Mouse (Mus musculus) limb, embryonic 12.5 days (tissue): ENCODE results near the gene Rgs16. TPM values are rescaled to one million over a fixed set of nuclear protein-coding genes. Genes with fewer than 3 reads are reported as not detected.
A peak's percentile ranks its signal among the peaks of the same experiment; 100 is the strongest.

Source experiments
- ATAC-seq: fragments of 200-750 bp; cut with Nextera tagmentation; 2 replicates; pipeline ENCODE4 v1.8.0; 2017; ENCODE audit warnings: low read depth, moderate TSS enrichment; ENCODE audit not compliant: insufficient number of reproducible peaks, insufficient read depth, low FRiP score, low TSS enrichment
- H3K27ac ChIP-seq: fragments of 300-500 bp; sonication (generic); 2 replicates; pipeline ENCODE4 v1.5.1; 2016; ENCODE audit warnings: mild to moderate bottlenecking, moderate library complexity
- H3K27me3 ChIP-seq: fragments of 300-500 bp; sonication (generic); 2 replicates; pipeline ENCODE4 v1.6.1; 2016; ENCODE audit warnings: mild to moderate bottlenecking, moderate library complexity
- H3K36me3 ChIP-seq: fragments of 300-500 bp; sonication (generic); 2 replicates; pipeline ENCODE4 v1.6.1; 2016; ENCODE audit warnings: mild to moderate bottlenecking, moderate library complexity
- H3K4me1 ChIP-seq: fragments of 300-500 bp; sonication (generic); replicated peaks from 2 replicates; pipeline ENCODE4 v1.6.1; 2016
- H3K4me2 ChIP-seq: fragments of 300-500 bp; sonication (generic); 2 replicates; pipeline ENCODE4 v1.6.1; 2016; ENCODE audit warnings: mild to moderate bottlenecking, moderate library complexity
- H3K4me3 ChIP-seq: fragments of 300-500 bp; sonication (generic); replicated peaks from 2 replicates; pipeline ENCODE4 v1.5.1; 2016; ENCODE audit warnings: mild to moderate bottlenecking
- H3K9ac ChIP-seq: fragments of 300-500 bp; sonication (generic); replicated peaks from 2 replicates; pipeline ENCODE4 v1.6.1; 2016; ENCODE audit warnings: mild to moderate bottlenecking, moderate library complexity
- H3K9me3 ChIP-seq: fragments of 300-500 bp; sonication (generic); 2 replicates; pipeline ENCODE4 v1.6.1; 2016; ENCODE audit warnings: mild to moderate bottlenecking, moderate library complexity
- WGBS: fragments of 180-500 bp; shearing (Covaris S2); methylation state at CpG from one replicate; pipeline ENCODE4 v1.1.7; 2016; 5-methylcytosine and 5-hydroxymethylcytosine counted together
- polyA plus RNA-seq: library from polyadenylated mRNA; unstranded; fragments of >200 nt; fragmentation: Nextera tagmentation; extraction: Ambion mirVana; gene quantifications from 2 replicates; pipeline ENCODE4 v1.2.1, GENCODE M21; 2016

The Rgs16 gene
- polyA plus RNA-seq, 1 experiment from 2014 or later = 18.7 TPM

DNA sequence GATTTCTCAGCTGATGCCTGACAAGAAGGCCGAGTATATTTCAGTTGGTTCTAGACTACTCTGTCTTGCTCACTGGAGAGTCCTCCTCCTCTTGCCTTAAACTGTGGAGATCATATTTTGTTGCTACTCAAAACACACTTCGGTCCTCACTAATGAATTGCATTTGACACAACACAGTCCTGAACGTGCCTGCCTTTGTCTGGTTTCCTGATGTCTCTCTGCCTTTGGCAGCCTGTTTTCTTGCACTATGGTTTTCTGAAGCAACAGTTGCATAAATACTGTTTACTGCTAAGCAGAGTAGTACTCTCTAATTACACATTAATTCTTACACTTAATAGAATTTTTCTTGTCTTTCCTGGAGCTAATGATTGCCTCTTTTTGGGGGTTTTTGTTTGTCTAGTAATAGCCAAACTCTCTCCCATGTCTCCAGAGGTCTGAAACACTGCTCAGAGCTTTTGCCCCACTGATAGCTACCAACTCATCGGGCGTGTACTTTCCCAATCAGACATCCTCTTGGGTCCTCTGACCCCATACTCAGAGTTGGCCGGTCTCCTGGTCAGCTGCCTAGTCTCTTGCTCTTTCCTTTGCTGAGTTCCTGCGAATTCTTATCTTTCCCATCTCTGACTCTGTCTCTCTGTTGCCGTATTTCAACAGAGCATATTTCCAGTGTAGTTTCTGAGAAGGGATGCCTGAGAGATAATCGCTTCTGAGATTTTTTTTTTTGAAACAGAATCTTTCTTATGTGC lies 18.4 kb upstream of the Rgs16 start:
- no peak overlapping the region for H3K27ac ChIP-seq
- no peak overlapping the region for H3K4me2 ChIP-seq
- ATAC-seq = no peak
- no peaks in the 10 kb centered on the region for H3K9me3 ChIP-seq
- no peaks in the 10 kb centered on the region for H3K4me1 ChIP-seq
- no peaks in the 10 kb centered on the region for H3K36me3 ChIP-seq
- H3K27me3 ChIP-seq = no peaks in the 10 kb centered on the region
- no peak overlapping the region for H3K4me3 ChIP-seq
- no peak overlapping the region for H3K9ac ChIP-seq
- WGBS = 86% methylated on average over 9 of the region's 9 CpGs

DNA sequence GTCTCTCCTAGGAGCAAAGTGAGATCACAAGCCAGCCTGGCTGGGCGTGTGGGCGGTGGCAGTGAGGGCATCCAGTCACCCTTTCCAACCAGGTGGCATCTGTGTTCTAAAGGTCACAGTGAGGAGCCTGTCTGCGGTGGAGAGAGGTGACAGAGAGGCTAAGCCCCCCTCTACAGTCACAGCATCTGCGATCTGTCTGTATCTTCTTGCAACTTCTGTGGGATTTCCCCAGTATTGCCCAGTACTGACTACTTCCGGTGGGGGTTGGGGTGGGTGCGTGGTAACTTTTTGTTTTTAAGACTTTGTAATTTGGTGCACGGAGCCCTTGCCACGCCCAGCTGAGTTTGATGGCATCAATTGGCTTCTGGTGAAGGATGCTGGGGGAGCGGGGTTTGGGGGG lies 16.7 kb upstream of the Rgs16 start:
- H3K4me2 ChIP-seq = no peak overlapping the region
- no peaks in the 10 kb centered on the region for H3K27me3 ChIP-seq
- H3K4me1 ChIP-seq = no peaks in the 10 kb centered on the region
- no peak overlapping the region for H3K4me3 ChIP-seq
- H3K36me3 ChIP-seq = no peaks in the 10 kb centered on the region
- no peak overlapping the region for H3K27ac ChIP-seq
- no peak overlapping the region for H3K9ac ChIP-seq
- ATAC-seq = no peak
- no peaks in the 10 kb centered on the region for H3K9me3 ChIP-seq
- 77% methylated on average over 9 of the region's 9 CpGs for WGBS

DNA sequence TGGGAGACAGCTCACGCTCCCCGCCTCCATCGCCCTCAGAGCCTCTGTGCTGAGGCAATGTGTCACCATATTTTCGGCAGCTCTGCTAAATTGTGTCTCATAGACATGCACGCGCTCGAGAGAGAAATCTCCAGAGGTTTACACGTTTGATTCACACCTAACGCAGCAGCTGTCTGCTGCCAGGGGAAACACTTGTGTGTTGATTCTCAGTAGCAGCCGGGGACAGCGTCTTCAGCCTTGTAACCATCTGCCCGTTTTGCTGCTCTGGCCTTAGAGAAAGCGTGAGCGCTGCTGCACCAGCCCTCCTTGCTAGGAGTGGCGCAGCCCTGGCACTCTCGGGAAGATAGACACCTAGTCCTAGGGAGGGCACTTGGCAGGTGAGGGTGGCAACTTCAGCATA lies 13.5 kb upstream of the Rgs16 start:
- Histone ChIP-seq H3K27me3 (no peaks in the 10 kb centered on the region), H3K4me3 (no peak overlapping the region), H3K9ac (no peak overlapping the region), H3K4me1 (no peaks in the 10 kb centered on the region), H3K4me2 (no peak overlapping the region), H3K36me3 (no peaks in the 10 kb centered on the region), H3K9me3 (no peaks in the 10 kb centered on the region), H3K27ac (no peak overlapping the region)
- 84% methylated on average over 16 of the region's 16 CpGs for WGBS
- no peak for ATAC-seq

DNA sequence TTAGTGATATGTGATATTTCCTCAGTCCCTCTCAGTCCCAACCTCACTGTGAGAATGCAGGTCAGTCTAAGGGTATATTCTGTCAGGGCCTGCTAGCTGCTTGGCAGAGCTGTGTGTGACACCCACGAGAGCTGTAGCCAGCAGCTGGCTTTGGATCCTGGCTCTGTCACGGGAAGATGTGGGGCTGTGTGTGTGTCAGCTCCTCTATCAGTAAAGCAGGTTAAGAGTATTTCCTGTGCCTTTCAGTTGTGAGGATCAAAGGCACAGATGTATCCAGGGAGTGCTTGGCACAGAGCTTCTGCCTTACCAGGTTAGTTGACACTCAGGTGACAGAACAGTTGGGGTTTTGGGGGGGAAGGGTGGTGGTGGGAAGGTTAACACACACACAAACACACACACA lies 10.3 kb upstream of the Rgs16 start:
- no peak overlapping the region for H3K27ac ChIP-seq
- H3K4me2 ChIP-seq = no peak overlapping the region
- no peak overlapping the region for H3K9ac ChIP-seq
- H3K27me3 ChIP-seq = no peaks in the 10 kb centered on the region
- no peaks in the 10 kb centered on the region for H3K36me3 ChIP-seq
- WGBS = 57% methylated on average over 2 of the region's 2 CpGs
- no peaks in the 10 kb centered on the region for H3K9me3 ChIP-seq
- no peak for ATAC-seq
- H3K4me3 ChIP-seq = no peak overlapping the region
- H3K4me1 ChIP-seq = peaks cover 21% of the 10 kb centered on the region

DNA sequence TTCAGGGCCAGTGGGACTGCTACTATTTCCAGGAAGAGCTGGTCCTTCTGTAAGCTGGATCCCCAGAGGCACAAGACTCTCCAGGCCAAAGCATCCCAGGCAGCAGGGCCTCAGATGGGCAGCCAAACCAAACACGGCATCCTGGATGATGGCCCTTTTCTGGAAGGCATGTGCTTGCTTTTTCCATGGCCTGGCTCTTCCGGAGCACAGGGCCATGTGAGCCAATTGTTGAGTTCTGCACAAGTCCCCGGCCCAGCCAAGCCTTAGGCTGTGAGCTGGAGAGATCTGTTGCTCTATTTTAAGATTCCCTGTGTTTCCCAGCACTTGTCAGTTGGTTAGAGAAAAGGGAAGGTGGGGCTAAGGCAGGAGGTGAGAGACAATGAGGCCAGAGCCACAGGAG lies 9.5 kb upstream of the Rgs16 start:
- Histone ChIP-seq H3K9me3 (no peaks in the 10 kb centered on the region), H3K4me3 (no peak overlapping the region), H3K9ac (no peak overlapping the region), H3K27me3 (no peaks in the 10 kb centered on the region), H3K4me2 (no peak overlapping the region), H3K4me1 (peaks cover 21% of the 10 kb centered on the region), H3K36me3 (no peaks in the 10 kb centered on the region), H3K27ac (no peak overlapping the region)
- WGBS = 61% methylated on average over 3 of the region's 3 CpGs
- ATAC-seq = no peak

DNA sequence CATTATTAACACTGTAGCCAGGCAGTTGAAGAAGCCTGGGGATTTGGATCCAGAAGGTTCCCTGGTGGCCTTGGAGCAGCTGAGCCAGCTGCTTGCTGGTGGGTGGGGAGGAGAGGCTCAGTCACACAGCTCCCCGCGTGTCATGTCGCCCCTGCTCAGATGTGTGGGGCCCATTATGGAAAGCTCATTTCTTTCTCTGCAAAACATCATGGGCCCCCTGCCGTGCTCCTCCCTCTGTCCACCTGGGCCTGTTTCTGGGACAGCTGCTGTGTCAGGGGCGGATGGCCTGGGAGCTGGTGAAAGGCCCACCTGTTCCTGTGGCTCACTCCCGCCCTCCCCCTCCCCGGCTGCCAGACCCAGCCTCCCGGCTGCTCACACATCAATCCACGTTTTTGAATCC lies 7.0 kb upstream of the Rgs16 start:
- no peaks in the 10 kb centered on the region for H3K9me3 ChIP-seq
- no peak overlapping the region for H3K4me3 ChIP-seq
- peak; percentile 45 for ATAC-seq
- 21% methylated on average over 9 of the region's 9 CpGs for WGBS
- no peak overlapping the region for H3K27ac ChIP-seq
- H3K4me1 ChIP-seq = peaks cover 41% of the 10 kb centered on the region
- no peaks in the 10 kb centered on the region for H3K36me3 ChIP-seq
- H3K27me3 ChIP-seq = peaks cover 9% of the 10 kb centered on the region
- no peak overlapping the region for H3K9ac ChIP-seq
- H3K4me2 ChIP-seq = no peak overlapping the region

DNA sequence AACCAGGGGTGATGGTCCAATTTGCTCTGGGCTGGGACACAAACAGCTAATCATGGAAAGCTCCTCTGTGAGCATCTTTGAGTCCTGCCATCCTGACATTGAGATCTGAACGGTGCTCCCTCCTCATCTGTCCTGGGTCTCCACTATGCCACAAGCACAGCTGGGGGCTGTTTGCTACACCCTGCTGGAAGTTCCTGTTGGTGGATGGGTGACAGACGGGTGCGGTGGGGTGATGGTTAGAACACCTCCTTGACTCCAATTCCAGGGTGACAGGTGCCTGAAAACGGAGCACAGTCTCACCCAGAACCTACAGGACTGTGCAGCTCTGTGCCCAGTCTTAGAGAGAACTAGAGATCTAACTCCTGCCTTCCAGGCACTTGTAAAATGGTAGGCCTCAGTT lies 5.3 kb upstream of the Rgs16 start:
- Histone ChIP-seq H3K4me2 (no peak overlapping the region), H3K4me1 (peaks cover 41% of the 10 kb centered on the region), H3K27ac (no peak overlapping the region), H3K36me3 (no peaks in the 10 kb centered on the region), H3K27me3 (peaks cover 25% of the 10 kb centered on the region), H3K9me3 (no peaks in the 10 kb centered on the region), H3K4me3 (no peak overlapping the region), H3K9ac (no peak overlapping the region)
- no peak for ATAC-seq
- 74% methylated on average over 4 of the region's 4 CpGs for WGBS

DNA sequence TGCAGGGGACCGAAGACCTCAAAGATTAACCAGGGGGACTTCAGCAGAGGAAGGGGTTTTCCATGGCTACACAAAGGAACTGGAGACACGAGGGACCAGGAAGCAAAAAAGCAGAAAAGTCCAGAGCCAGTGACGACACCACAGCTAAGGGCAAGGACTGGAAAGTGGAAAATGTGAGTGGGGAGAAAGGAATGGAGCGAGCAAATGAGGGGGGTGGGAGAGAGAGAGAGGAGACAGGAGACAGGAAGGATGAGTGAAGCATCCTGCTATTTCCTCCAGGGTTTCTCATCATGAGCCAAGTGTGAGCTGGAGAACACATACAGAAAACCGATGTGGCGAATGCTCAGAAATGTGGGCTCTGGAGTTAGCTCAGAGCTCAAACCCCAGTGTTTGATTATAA lies 4.1 kb upstream of the Rgs16 start:
- WGBS = 78% methylated on average over 6 of the region's 6 CpGs
- Histone ChIP-seq H3K9ac (no peak overlapping the region), H3K4me1 (peaks cover 45% of the 10 kb centered on the region), H3K27ac (no peak overlapping the region), H3K4me3 (no peak overlapping the region), H3K9me3 (no peaks in the 10 kb centered on the region), H3K36me3 (no peaks in the 10 kb centered on the region), H3K27me3 (peaks cover 38% of the 10 kb centered on the region), H3K4me2 (no peak overlapping the region)
- no peak for ATAC-seq

DNA sequence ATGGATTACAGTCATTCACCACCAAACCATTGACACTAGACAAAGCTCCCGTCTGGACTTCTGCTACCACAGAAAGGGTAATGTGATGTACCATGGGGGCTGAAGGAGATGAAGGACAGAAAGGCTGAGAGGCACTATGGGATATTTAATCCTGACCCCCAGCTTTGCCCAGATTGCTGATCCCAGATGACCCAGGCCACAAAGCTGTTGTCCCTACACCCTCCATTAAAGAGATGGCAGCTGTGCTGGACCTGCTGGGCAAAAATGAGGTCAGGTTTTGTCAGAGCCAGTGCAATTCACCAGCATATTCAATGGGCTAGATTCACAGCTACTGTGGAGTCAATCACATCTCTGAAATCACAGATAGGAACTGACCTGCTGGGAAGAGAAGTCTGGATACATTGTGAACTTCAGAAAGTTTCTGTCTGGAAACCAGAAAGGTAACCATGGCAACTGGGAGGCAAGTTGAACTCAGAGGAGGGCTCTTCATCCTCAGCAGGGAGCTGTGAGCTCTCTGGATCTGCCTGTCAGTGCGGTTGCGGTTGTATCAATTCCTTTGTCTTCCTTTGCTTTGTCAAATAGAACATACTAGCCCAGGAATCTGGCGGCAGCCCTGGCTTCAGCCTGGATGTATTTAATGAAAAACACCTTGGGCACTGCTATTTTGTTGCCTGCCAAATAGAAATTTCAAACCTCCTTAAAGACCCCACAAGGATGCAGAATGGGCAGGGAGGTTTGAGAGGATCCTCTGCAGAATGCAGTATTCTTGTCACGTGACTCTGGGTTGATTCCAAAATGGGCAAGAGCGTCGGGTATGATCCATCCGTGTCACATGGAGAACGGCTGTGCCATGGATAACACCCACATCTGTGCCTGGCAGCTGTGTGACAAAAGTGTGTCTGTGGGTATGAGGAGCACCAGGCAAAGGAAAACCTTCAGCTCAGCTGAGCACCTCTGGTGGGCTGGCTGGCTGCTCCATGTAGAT lies 2.8 kb upstream of the Rgs16 start:
- ATAC-seq = no peak
- Histone ChIP-seq H3K36me3 (no peaks in the 10 kb centered on the region), H3K4me2 (no peak overlapping the region), H3K27me3 (peaks cover 48% of the 10 kb centered on the region), H3K4me3 (no peak overlapping the region), H3K9ac (no peak overlapping the region), H3K27ac (no peak overlapping the region), H3K4me1 (peaks cover 50% of the 10 kb centered on the region), H3K9me3 (no peaks in the 10 kb centered on the region)
- 55% methylated on average over 9 of the region's 9 CpGs for WGBS

DNA sequence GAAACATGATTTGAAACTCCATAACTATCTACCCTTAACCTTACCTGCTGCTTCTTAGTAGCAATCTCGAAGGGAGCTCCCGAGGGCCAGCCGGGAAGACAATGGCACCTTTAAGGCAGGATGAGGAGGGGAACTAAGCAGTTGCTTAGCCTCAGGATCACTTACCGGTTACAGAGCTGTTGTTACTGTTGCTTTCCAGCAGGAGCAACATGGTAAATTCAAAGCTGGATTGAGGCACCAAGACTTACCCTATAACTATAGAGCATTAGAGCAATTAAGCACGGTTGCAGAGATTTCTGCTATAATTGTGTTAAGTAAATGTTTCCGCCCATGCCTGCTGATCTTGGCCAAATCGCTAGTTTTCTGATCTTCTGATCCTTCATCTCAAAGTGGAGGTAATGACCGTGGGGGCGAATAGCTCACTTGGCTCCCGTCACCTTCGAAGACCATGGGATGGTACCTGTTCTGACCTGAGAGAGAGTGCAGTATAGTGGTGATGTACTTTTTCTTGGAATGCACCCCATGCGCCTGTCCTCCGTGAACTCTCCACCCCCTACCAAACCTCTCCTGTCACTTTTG lies 623 bp upstream of the Rgs16 start:
- Histone ChIP-seq H3K9ac (peak overlapping the region; percentile 62), H3K4me3 (peak overlapping the region; percentile 42), H3K4me1 (peaks cover 32% of the 10 kb centered on the region), H3K9me3 (no peaks in the 10 kb centered on the region), H3K36me3 (0 out of 2 replicates have a peak, but pooled peaks cover 3% of the 10 kb centered on the region), H3K27ac (no peak overlapping the region), H3K27me3 (peaks cover 48% of the 10 kb centered on the region), H3K4me2 (peak overlapping the region; percentile 82)
- WGBS = 17% methylated on average over 13 of the region's 13 CpGs
- no peak for ATAC-seq

DNA sequence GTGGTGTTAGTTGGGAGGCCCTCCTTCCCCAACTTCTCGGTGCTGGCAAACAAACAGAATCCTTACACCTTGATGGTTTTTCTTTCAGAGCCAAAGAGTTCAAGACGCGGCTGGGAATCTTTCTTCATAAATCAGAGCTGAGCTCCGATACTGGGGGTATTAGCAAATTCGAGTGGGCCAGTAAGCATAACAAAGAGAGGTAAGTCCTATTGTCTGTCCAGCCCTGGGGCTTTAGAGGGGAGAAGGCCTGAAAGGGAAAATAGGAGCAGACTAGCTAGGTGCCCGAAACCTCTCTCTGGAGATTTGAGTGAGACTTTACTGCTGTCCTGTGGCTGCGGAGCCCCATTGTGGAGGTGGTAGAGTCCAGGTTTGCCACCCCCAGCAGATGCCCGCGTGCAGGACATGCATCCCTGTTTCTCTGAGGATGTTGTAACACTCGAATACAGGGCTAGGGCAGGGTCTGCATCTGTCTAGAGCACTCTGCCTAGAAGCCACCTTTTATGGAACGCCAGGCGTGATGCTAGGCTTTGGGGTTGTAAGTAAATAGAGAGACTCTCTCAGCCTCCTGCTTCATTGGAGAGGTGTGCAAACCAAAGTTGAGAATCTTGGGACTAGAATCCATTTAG lies 739 bp downstream of the Rgs16 start:
- Histone ChIP-seq H3K4me3 (peak overlapping the region; percentile 42), H3K4me1 (peaks cover 32% of the 10 kb centered on the region), H3K9ac (peak overlapping the region; percentile 62), H3K27me3 (peaks cover 48% of the 10 kb centered on the region), H3K9me3 (no peaks in the 10 kb centered on the region), H3K36me3 (0 out of 2 replicates have a peak, but pooled peaks cover 3% of the 10 kb centered on the region), H3K27ac (no peak overlapping the region), H3K4me2 (peak overlapping the region; percentile 82)
- WGBS = 36% methylated on average over 12 of the region's 12 CpGs
- no peak for ATAC-seq
